Mouse (Mus musculus): ENCODE results near the gene Cyth3. TPM values are rescaled to one million over a fixed set of nuclear protein-coding genes. Genes with fewer than 3 reads are reported as not detected.
A peak's percentile ranks its signal among the peaks of the same experiment; 100 is the strongest.

Cyth3 gene
- polyA plus RNA-seq, 1 experiment = 134 TPM

DNA sequence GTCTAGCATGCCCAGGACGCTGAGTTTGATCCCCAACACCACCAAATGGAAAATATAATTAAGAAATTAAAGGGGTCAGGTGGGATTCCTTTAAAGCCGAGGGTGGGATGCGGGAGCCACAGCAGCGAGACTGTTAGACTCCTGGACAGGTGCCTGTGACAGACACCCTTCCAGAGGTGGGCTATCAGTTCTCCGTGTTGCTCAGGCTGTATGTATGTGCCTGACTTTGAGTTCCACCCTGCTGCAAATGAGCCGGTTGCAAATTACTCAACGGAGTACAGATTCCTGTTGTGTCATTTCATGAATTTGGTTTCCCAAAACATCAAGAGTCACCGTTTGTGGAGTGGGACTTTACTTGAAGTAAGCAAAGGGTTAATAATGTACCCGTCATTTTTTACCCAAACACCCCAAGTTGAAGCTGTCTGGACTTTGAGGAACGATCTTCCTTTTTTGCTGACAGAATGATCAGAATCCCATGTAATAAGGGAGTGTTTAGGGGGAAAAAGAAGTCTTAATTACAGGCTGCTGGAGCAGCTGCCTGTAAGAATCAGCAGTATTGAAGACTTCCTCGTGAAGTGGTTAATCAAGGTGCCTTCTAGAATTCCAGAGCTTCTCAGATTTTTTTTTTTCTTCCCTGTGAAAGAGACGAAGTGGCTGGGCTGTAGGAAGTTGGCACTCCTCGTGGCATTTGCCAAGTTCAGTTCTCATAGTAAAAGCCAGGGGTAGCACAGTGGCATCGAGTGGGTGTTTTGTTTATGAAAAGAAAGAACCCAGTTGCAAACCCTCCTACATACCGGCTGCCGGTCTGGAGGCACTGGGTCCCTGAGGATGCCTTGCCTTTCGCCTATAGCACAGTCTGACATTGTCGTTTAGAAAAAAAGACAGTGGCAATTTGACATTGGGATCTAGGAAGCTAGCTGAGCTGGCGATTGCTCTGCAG lies 1.4 kb downstream of the Cyth3 start:
- no peak for TF ChIP-seq POLR2A (IDR thresholded peaks at IDR 0.05; ENCODE audit: low read depth, low read length)
- TF ChIP-seq CTCF (IDR thresholded peaks at IDR 0.05; ENCODE audit: borderline replicate concordance, insufficient read depth, low read length) = no peak
- Histone ChIP-seq H3K4me1 (ENCODE audit: control insufficient read depth, insufficient read depth, low read length) (no peaks in the 10 kb centered on the region), H3K27ac (ENCODE audit: insufficient read depth, low read length) (peak overlapping the region; percentile 44), H3K4me3 (ENCODE audit: insufficient read depth, low read length) (peak overlapping the region; percentile 97)

DNA sequence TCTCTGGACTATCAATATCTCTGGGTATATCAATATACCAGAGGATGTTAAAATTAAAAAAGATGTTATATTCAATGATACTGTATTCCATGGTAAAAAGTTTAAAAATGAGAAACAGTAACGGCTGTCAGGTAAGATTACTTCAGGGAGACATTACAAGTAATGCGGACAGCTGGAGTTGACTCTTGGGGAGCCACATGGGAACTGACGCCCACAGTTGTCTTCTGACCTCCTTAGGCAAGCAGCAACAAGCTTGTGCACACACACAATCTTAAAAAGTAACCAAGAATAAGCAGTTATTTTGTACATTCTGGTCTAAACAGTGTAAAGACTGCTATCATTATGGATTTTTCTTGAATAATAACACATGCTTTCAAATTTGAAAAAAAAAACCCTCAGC lies 2.2 kb downstream of the Cyth3 start:
- Histone ChIP-seq H3K4me3 (ENCODE audit: insufficient read depth, low read length) (peak overlapping the region; percentile 97), H3K4me1 (ENCODE audit: control insufficient read depth, insufficient read depth, low read length) (no peaks in the 10 kb centered on the region), H3K27ac (ENCODE audit: insufficient read depth, low read length) (no peak overlapping the region)
- TF ChIP-seq CTCF (IDR thresholded peaks at IDR 0.05; ENCODE audit: borderline replicate concordance, insufficient read depth, low read length) (no peak), POLR2A (IDR thresholded peaks at IDR 0.05; ENCODE audit: low read depth, low read length) (no peak)

DNA sequence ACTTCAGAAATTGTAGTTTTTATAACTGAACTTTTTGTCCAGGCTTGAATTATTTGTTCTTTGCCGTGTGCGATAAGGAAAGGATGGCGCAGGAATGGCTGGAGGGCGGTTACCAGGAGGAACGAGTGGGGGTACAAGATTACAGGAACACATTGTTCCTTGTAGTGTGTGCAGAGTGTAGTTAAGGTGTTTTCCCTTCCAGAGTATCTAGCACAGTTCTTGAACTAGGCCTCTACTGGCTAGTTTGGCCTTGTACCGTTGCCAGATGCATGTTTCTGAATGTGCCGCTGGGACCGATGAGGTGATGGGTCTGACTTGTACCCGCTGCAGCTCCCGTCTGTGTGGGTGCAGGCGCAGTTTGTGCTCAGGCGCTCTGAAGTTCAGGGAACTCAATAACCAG lies 3.2 kb downstream of the Cyth3 start:
- Histone ChIP-seq H3K27ac (ENCODE audit: insufficient read depth, low read length) (peak overlapping the region; percentile 6; the same call in 1 of the 2 replicates), H3K4me1 (ENCODE audit: control insufficient read depth, insufficient read depth, low read length) (no peaks in the 10 kb centered on the region), H3K4me3 (ENCODE audit: insufficient read depth, low read length) (peak overlapping the region; percentile 37)
- TF ChIP-seq CTCF (IDR thresholded peaks at IDR 0.05; ENCODE audit: borderline replicate concordance, insufficient read depth, low read length) = no peak
- no peak for TF ChIP-seq POLR2A (IDR thresholded peaks at IDR 0.05; ENCODE audit: low read depth, low read length)

DNA sequence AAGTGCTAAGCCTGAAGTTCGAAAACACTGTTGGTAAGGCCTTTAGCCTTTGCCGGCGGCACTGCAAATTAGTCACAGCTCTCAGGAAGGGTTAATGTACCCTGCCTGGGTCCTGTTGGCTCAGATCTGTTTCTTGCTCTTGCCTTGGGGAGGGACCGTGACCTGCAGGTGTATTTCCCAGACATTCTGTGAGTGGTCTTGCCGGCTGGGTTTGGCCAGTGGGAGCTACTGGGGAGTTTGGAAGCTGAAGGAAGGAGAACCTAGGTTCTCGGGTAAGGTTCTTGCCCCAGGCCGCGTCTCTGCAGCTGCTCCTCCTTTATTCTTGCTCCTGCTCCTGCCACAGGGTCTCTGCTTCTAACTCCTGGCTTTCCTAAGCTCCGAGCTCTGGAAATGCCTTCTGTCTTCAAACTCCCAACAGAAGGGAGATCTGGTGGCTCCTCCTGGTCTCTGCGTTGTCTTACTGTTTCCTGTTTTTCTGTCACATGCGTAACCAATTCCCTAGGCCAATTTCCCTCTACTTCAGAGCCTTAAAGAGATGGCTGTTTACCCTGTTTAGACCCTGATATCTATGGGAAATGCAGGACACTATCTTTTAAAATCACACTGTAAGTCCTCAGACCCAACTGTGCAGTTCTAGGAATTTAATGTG lies 3.8 kb downstream of the Cyth3 start:
- TF ChIP-seq CTCF (IDR thresholded peaks at IDR 0.05; ENCODE audit: borderline replicate concordance, insufficient read depth, low read length) = no peak
- no peak for TF ChIP-seq POLR2A (IDR thresholded peaks at IDR 0.05; ENCODE audit: low read depth, low read length)
- Histone ChIP-seq H3K4me1 (ENCODE audit: control insufficient read depth, insufficient read depth, low read length) (no peaks in the 10 kb centered on the region), H3K4me3 (ENCODE audit: insufficient read depth, low read length) (peak overlapping the region; percentile 37), H3K27ac (ENCODE audit: insufficient read depth, low read length) (peak overlapping the region; percentile 6)

DNA sequence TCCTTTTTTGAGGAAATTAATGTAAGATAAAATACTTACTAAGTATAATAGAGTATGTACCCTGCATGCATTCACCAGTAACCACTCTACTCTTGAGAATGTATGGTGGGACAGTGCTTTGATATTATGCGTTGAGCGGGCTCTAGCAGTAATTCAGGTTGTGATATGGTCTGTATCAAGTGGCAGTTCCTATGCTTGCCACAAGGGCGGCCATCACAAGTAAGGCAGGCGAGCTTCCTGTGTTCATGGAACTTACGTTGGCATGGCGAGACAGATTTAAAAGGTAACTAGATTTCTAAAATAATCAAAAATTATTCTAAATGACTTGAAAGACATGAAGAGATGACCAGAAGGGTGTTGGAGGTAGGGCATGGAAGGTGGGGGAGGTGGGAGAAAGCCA lies 5.3 kb downstream of the Cyth3 start:
- Histone ChIP-seq H3K4me3 (ENCODE audit: insufficient read depth, low read length) (no peak overlapping the region), H3K27ac (ENCODE audit: insufficient read depth, low read length) (no peak overlapping the region), H3K4me1 (ENCODE audit: control insufficient read depth, insufficient read depth, low read length) (peaks cover 11% of the 10 kb centered on the region)
- TF ChIP-seq CTCF (IDR thresholded peaks at IDR 0.05; ENCODE audit: borderline replicate concordance, insufficient read depth, low read length) (no peak), POLR2A (IDR thresholded peaks at IDR 0.05; ENCODE audit: low read depth, low read length) (no peak)

DNA sequence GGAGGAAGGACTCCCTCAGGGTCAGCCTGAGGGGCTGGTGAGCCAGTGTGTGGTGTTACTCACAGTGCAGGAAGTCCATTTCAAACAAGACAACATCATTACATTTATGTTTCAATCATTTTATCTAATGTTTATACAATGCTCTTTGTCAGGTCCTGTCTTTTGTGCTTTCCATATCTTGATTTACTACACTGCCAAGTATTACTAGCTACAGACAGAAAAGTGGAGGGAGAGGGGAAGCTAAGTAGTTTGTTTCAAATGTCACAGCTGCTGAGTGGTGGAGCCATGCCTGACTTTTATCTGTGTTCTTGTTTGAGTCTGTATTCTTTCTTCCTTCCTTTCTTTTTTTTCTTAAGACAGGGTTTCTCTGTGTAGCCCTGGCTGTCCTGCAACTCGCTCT lies 5.7 kb downstream of the Cyth3 start:
- peaks cover 11% of the 10 kb centered on the region for H3K4me1 ChIP-seq (ENCODE audit: control insufficient read depth, insufficient read depth, low read length)
- TF ChIP-seq CTCF (IDR thresholded peaks at IDR 0.05; ENCODE audit: borderline replicate concordance, insufficient read depth, low read length) (no peak), POLR2A (IDR thresholded peaks at IDR 0.05; ENCODE audit: low read depth, low read length) (no peak)

DNA sequence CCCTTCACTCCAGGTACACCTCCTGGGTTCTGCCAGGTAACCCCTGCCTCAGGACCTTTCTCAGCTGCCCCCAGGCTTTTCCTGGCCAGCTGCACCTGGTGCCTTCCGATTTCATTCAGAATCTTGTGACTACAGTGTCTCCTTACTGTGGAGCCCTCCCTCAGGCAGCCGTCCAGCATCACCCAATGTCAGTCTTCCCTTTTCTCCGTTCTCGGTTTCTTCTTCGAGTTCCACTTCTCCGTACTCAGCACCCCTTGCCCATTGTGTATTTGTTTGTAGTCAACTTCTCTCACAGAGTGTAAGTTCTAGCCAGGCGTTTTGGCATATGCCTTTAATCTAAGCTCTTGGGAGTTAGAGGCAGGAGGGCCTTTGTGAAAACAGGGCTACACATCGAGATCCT lies 7.4 kb downstream of the Cyth3 start:
- H3K4me1 ChIP-seq (ENCODE audit: control insufficient read depth, insufficient read depth, low read length) = peaks cover 20% of the 10 kb centered on the region
- H3K4me3 ChIP-seq (ENCODE audit: insufficient read depth, low read length) = no peak overlapping the region
- TF ChIP-seq CTCF (IDR thresholded peaks at IDR 0.05; ENCODE audit: borderline replicate concordance, insufficient read depth, low read length) (no peak), POLR2A (IDR thresholded peaks at IDR 0.05; ENCODE audit: low read depth, low read length) (no peak)
- no peak overlapping the region for H3K27ac ChIP-seq (ENCODE audit: insufficient read depth, low read length)

More for the DNA sequence above, 5.7 kb downstream of the Cyth3 start:
- H3K4me3 ChIP-seq (ENCODE audit: insufficient read depth, low read length) = no peak overlapping the region
- H3K27ac ChIP-seq (ENCODE audit: insufficient read depth, low read length) = no peak overlapping the region

DNA sequence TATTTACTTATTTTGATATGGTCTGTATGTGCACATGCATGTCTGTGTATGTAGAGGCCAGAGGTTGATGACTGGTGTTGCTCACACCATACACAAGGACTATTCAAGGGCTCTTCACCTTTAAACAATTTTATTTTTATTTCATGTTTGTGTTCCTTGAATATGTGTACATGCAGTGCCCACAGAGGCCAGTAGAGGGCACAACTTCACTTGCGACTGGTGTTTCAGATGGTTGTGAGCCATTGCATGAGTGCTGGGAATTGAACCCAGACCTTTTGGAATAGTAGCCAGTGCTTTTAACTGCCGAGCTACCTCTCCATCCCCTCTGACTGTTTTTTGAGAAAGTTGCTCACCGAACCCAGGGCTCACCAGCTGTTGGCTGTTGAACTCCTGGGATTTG lies 8.0 kb downstream of the Cyth3 start:
- Histone ChIP-seq H3K4me3 (ENCODE audit: insufficient read depth, low read length) (no peak overlapping the region), H3K4me1 (ENCODE audit: control insufficient read depth, insufficient read depth, low read length) (peaks cover 23% of the 10 kb centered on the region)
- TF ChIP-seq CTCF (IDR thresholded peaks at IDR 0.05; ENCODE audit: borderline replicate concordance, insufficient read depth, low read length) (peak; percentile 16; the same call in 1 of the 2 replicates), POLR2A (IDR thresholded peaks at IDR 0.05; ENCODE audit: low read depth, low read length) (no peak)

DNA sequence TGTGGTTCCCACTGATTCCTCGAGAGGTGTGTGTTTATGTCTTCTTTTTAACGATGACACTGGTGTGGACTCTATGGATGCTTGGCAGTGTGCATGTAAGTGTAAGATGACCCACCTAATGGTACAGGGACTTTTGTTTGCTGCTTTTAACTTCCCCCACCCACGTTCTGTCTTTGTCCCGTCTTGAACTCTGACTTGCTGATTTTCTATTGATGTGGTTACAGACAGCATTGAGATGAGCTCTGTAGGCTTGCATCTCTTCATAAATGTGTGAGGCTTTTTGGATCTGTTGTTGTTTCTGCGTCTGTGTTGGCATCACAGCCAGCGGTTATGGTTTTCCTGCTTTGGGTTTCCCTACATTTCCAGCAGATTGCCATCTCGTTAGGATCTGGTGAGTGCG lies 8.5 kb downstream of the Cyth3 start:
- H3K4me3 ChIP-seq (ENCODE audit: insufficient read depth, low read length) = no peak overlapping the region
- peaks cover 28% of the 10 kb centered on the region for H3K4me1 ChIP-seq (ENCODE audit: control insufficient read depth, insufficient read depth, low read length)
- H3K27ac ChIP-seq (ENCODE audit: insufficient read depth, low read length) = peak overlapping the region; percentile 18; the same call in 1 of the 2 replicates
- TF ChIP-seq POLR2A (IDR thresholded peaks at IDR 0.05; ENCODE audit: low read depth, low read length) (no peak), CTCF (IDR thresholded peaks at IDR 0.05; ENCODE audit: borderline replicate concordance, insufficient read depth, low read length) (no peak)

More for the DNA sequence above, 8.0 kb downstream of the Cyth3 start:
- H3K27ac ChIP-seq (ENCODE audit: insufficient read depth, low read length) = no peak overlapping the region; the same call in 1 of the 2 replicates

DNA sequence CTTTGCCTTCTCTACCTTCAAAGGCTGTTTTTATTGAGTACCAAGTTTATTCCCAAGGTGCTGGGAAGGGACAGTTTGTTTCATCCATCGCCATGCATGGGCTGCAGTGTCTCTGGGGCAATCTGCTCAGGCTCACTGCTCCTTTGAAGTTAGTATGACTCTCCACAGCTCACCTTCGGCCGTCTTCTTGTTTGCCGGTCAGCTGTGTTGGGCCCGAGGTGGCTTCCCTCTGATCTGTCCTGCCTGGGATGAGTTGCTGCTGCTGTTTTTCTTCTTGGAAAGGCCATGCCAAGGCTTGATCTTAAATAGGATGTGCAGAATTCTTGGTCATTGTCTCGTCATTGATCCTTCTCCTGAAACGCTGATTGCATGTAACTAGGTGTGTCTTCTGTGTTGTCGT lies 9.3 kb downstream of the Cyth3 start:
- no peak for TF ChIP-seq CTCF (IDR thresholded peaks at IDR 0.05; ENCODE audit: borderline replicate concordance, insufficient read depth, low read length)
- TF ChIP-seq POLR2A (IDR thresholded peaks at IDR 0.05; ENCODE audit: low read depth, low read length) = no peak
- Histone ChIP-seq H3K4me3 (ENCODE audit: insufficient read depth, low read length) (no peak overlapping the region), H3K4me1 (ENCODE audit: control insufficient read depth, insufficient read depth, low read length) (peaks cover 32% of the 10 kb centered on the region), H3K27ac (ENCODE audit: insufficient read depth, low read length) (peak overlapping the region; percentile 91)
